Mouse (Mus musculus) testis, adult 2 months (tissue): Measurements from ENCODE around the gene Aldh1l1.

Source experiments
- CTCF ChIP-seq: fragments of 200-500 bp; IDR thresholded peaks from 2 replicates; pipeline ENCODE4 v1.5.1; 2012; ENCODE audit warnings: low read depth, mild to moderate bottlenecking, inconsistent platforms, low read length, moderate library complexity; ENCODE audit not compliant: control insufficient read depth, insufficient read depth, insufficient replicate concordance
- POLR2A ChIP-seq: fragments of 200-500 bp; IDR thresholded peaks from 2 replicates; pipeline ENCODE4 v1.6.1; 2012; ENCODE audit warnings: low read depth, mild to moderate bottlenecking, inconsistent platforms, low read length, moderate library complexity; ENCODE audit not compliant: control insufficient read depth

GRCm38 (mm10) chr6:90491956-90492744 lies 5.9 kb downstream of the Aldh1l1 start:
- TF ChIP-seq POLR2A, result no peak
- TF ChIP-seq CTCF, result no peak
